Mouse (Mus musculus) heart, embryonic 13.5 days (tissue): ENCODE data around the gene Lce1c. TPM values are rescaled to one million over a fixed set of nuclear protein-coding genes. Genes with fewer than 3 reads are reported as not detected.
"Not testable (repeated sequence)": the region's sequence is repeated elsewhere in the genome, so short reads cannot be mapped to it uniquely, and the experiment has no call there.

ENCODE experiments used
- ATAC-seq: fragments of 200-750 bp; cut with Nextera tagmentation; 2 replicates; pipeline ENCODE4 v1.8.0; 2017; ENCODE audit warnings: moderate TSS enrichment; ENCODE audit not compliant: insufficient number of reproducible peaks, low FRiP score, low TSS enrichment; ENCODE audit errors: extremely low read depth
- H3K27ac ChIP-seq: fragments of 300-500 bp; sonication (generic); replicated peaks from 2 replicates; pipeline ENCODE4 v1.5.1; 2015; ENCODE audit warnings: moderate library complexity, mild to moderate bottlenecking, inconsistent platforms
- H3K27me3 ChIP-seq: fragments of 300-500 bp; sonication (generic); replicated peaks from 2 replicates; pipeline ENCODE4 v1.6.1; 2015; ENCODE audit warnings: mild to moderate bottlenecking, inconsistent platforms
- H3K36me3 ChIP-seq: fragments of 300-500 bp; sonication (generic); 2 replicates; pipeline ENCODE4 v1.6.1; 2015; ENCODE audit warnings: mild to moderate bottlenecking, inconsistent platforms
- H3K4me1 ChIP-seq: fragments of 300-500 bp; sonication (generic); 2 replicates; pipeline ENCODE4 v1.6.1; 2015; ENCODE audit warnings: inconsistent platforms
- H3K4me2 ChIP-seq: fragments of 300-500 bp; sonication (generic); 2 replicates; pipeline ENCODE4 v1.6.1; 2015; ENCODE audit warnings: inconsistent platforms, mild to moderate bottlenecking, moderate library complexity
- H3K4me3 ChIP-seq: fragments of 300-500 bp; sonication (generic); 2 replicates; pipeline ENCODE4 v1.5.1; 2015; ENCODE audit warnings: moderate library complexity, mild to moderate bottlenecking, inconsistent platforms
- H3K9ac ChIP-seq: fragments of 300-500 bp; sonication (generic); 2 replicates; pipeline ENCODE4 v1.6.1; 2015; ENCODE audit warnings: inconsistent platforms, mild to moderate bottlenecking, moderate library complexity
- H3K9me3 ChIP-seq: fragments of 300-500 bp; sonication (generic); 2 replicates; pipeline ENCODE4 v1.6.1; 2016; ENCODE audit warnings: inconsistent platforms
- WGBS: fragments of 180-500 bp; shearing (Covaris S2); methylation state at CpG from one replicate; pipeline ENCODE4 v1.1.7; 2015; ENCODE audit warnings: mixed read lengths; 5-methylcytosine and 5-hydroxymethylcytosine counted together
- polyA plus RNA-seq: library from polyadenylated mRNA; unstranded; fragments of >200 nt; fragmentation: Nextera tagmentation; extraction: Ambion mirVana; gene quantifications from 2 replicates; pipeline ENCODE4 v1.2.1, GENCODE M21; 2015

Gene Lce1c
- not detected in 2 replicates for polyA plus RNA-seq

DNA sequence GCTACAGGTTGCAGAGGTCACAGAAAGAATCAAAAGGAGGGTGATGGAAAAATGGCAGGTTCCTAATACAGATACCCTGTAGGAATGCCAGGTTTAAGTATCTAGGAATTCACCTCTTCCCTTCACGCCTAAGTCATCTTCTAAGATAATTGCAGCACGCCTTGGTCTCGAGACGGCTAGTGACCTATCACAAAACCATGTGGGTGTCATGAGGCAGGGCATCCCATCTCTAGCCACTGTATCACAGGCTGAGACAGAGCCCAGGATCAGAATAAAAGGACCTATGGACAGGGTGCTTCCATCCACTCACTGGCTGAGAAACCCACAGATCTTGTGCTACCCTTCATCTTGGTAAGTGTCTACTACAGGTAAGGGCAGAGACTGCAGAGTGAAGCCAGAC is at the start of gene Lce1c:
TSS of gene Lce1c (plus strand) at position 301 of the 400 bp plus-strand sequence.
- Histone ChIP-seq H3K9me3 (no peaks in the 10 kb centered on the region), H3K27ac (no peak within 1 kb of the TSS), H3K4me2 (no peak within 1 kb of the TSS), H3K9ac (no peak within 1 kb of the TSS), H3K27me3 (no peaks in the 10 kb centered on the region), H3K4me1 (no peaks in the 10 kb centered on the region), H3K36me3 (no peaks in the 10 kb centered on the region), H3K4me3 (no peak within 1 kb of the TSS)
- no peak for ATAC-seq
- 86% methylated on average over 4 of the region's 4 CpGs for WGBS

DNA sequence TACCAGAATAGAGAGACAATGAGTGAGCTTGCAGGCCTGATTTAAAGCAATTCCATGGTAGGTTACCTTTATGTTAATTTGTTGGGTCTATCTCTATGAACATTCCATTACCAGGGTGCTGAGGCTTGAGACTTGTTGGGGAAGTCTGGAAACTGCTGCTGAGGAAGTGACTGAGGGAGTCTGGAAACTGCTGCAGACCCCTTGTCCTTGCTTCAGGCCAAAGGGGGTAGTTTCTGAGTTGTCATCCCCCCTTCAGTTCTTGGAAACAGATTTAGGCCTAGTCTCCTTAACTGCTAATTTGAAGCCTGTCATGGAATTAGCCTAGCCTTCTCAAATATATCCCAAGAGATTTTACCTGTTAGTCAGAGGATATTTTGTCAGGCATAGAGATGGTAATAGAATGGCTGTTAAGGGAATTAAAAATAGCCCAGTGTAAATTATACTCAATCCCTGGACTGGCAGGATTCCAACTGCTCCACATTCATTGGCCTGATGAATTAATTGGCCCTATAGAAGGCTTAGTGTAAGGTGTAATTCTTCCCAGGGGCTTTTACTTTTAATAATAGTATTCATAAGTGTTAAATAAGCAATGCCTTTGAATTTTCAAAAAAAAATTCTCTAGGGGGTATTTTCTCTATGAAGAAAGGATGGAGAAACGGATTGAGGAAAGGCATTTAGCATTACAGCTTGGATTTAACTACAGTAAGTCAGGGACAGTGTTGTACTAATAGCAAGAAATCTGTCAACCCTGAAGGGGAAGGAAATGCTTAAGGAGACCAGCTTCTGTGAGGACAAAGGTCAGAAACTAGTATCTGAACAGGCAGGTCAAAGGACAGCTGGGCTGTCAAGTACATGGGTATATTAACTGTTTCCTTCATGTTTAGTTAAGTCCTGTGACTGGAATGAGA is 41.0 kb upstream of the Lce1c start:
- Histone ChIP-seq H3K36me3 (no peaks in the 10 kb centered on the region), H3K9me3 (no peaks in the 10 kb centered on the region), H3K27ac (no peak overlapping the region), H3K4me2 (no peak overlapping the region), H3K4me1 (no peaks in the 10 kb centered on the region), H3K4me3 (no peak overlapping the region), H3K9ac (no peak overlapping the region), H3K27me3 (no peaks in the 10 kb centered on the region)
- WGBS = 45% methylated on average over 1 of the region's 1 CpGs
- ATAC-seq = no peak

DNA sequence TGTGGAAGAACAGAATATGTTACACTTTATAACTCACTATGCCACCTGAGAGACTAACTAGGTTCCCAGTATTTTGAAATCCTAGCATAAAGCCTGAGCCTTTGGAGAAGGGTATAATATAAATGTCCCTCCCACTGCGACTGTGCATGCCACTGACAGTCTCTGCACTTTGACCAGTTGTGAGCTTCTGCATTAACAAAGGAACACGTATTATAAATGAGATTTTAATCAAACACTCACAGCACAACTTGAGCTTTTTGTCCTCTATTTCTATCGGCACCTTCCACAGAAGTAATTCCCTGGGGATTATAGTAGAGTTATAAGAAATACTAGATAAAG is 40.4 kb upstream of the Lce1c start:
- Histone ChIP-seq H3K36me3 (no peaks in the 10 kb centered on the region), H3K4me1 (no peaks in the 10 kb centered on the region), H3K4me2 (no peak overlapping the region), H3K9me3 (no peaks in the 10 kb centered on the region), H3K27ac (no peak overlapping the region), H3K4me3 (no peak overlapping the region), H3K9ac (no peak overlapping the region), H3K27me3 (no peaks in the 10 kb centered on the region)
- WGBS = 71% methylated on average over 3 of the region's 3 CpGs
- no peak for ATAC-seq

DNA sequence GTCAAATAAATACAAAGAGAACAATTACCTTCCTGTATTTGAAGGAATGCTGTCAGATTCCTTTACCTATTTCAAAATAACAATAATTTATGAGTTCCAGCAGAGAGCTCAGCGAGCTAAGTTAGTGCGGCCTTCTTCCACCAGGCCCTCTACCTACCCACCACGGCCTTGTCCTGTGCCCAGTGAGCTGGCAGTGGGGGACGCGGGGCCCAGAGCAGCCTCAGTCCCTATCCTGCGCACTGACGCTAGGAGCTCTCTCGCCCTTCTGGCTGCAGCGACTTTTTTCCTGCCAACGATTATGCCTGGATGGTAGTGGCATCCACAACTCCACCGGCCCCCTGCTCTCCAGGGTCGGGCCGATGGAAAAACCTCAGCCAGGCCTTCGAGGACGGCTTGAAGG is 39.2 kb upstream of the Lce1c start:
- no peak overlapping the region for H3K27ac ChIP-seq
- H3K36me3 ChIP-seq = no peaks in the 10 kb centered on the region
- ATAC-seq = no peak
- no peaks in the 10 kb centered on the region for H3K4me1 ChIP-seq
- no peak overlapping the region for H3K4me3 ChIP-seq
- H3K9ac ChIP-seq = no peak overlapping the region
- 90% methylated on average over 15 of the region's 15 CpGs for WGBS
- H3K9me3 ChIP-seq = no peaks in the 10 kb centered on the region
- no peak overlapping the region for H3K4me2 ChIP-seq
- H3K27me3 ChIP-seq = no peaks in the 10 kb centered on the region

DNA sequence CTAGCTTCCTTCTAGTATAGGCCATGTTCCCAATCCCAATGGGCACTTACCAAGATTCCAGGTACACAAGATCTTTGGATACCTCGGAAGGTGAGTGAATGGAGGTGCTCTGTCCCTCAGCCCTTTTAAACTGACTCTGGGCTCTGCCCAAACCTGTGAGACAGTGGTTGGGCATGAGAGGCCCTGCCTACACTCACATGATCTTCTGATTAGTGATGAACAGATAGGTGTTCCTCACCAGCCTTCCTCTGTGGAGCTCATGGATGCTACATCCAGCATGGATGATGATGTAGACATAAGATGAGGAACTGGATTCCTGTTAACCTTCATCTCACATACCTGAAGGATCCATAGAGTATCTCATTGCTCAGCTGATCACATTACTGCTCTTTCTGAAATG is 30.8 kb upstream of the Lce1c start, which contains the start of gene Lce1a1:
TSS of gene Lce1a1 (minus strand) at position 101 of the 400 bp plus-strand sequence.
- no peak for ATAC-seq
- H3K4me2 ChIP-seq = no peak within 1 kb of the TSS
- no peak within 1 kb of the TSS for H3K4me3 ChIP-seq
- H3K9ac ChIP-seq = no peak within 1 kb of the TSS
- no peaks in the 10 kb centered on the region for H3K9me3 ChIP-seq
- no peaks in the 10 kb centered on the region for H3K27me3 ChIP-seq
- H3K36me3 ChIP-seq = no peaks in the 10 kb centered on the region
- H3K4me1 ChIP-seq = no peaks in the 10 kb centered on the region
- no peak within 1 kb of the TSS for H3K27ac ChIP-seq
- WGBS = 82% methylated on average over 1 of the region's 1 CpGs

DNA sequence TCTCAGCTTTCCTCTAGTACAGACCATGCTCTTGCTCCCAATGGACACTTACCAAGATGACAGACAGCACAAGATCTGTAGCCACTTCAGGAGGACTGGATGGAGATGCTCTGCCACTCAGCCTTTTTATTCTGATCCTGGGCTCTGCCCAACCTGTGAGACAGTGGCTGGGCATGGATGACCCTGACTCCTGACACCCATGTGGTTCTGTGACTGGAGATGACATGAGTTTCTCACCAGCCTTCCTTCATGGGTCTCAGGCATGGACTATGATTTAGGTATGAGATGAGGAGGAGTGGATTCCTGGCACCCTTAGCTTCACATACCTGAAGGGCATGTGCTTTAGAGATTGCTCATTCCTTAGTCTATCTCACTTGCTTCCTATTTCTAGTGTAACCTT is 22.2 kb upstream of the Lce1c start, which contains the start of gene Lce1b:
TSS of gene Lce1b (minus strand) at position 101 of the 400 bp plus-strand sequence.
- Histone ChIP-seq H3K4me3 (no peak within 1 kb of the TSS), H3K27me3 (no peaks in the 10 kb centered on the region), H3K36me3 (no peaks in the 10 kb centered on the region), H3K4me2 (no peak within 1 kb of the TSS), H3K9me3 (no peaks in the 10 kb centered on the region), H3K4me1 (no peaks in the 10 kb centered on the region), H3K27ac (no peak within 1 kb of the TSS), H3K9ac (no peak within 1 kb of the TSS)
- ATAC-seq = no peak

DNA sequence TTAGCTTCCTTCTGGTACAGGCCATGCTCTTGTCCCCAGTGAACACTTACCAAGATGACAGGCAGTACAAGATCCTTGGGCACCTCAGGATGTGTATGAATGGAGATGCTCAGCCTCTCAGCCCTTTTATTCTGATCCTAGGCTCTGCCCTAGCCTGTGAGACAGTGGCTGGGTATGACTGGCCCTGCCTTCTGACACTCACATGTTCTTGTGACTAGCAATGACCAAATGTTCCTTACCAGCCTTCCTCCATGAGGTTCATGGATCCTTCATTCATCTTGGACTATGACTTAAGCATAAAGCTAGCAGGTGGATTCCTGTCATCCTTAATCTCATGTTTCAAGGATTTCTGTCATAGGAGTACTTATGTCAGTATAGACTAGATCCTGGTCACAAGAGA is 8.8 kb upstream of the Lce1c start, which contains the start of gene Lce1a2:
TSS of gene Lce1a2 (minus strand) at position 101 of the 400 bp plus-strand sequence.
- ATAC-seq = no peak
- no peak within 1 kb of the TSS for H3K27ac ChIP-seq
- no peak within 1 kb of the TSS for H3K4me3 ChIP-seq

DNA sequence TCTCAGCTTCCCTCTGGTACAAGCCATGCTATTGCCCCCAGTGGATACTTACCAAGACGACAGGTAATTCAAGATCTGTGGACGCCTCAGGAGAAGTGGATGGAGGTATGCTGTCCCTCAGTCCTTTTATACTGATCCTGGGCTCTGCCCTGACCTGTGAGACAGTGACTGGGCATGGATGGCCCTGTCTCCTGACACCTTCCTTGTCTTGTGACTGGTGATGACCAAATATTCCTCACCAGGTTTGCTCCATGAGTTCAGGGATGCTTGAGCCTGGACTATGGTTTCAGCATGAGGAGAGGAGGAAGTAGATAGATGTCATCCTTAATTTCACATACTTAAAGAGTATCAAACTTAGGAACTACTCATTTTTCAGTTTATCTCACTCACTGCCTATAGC is 8.1 kb downstream of the Lce1c start, which contains the start of gene Lce1d:
TSS of gene Lce1d (minus strand) at position 101 of the 400 bp plus-strand sequence.
- H3K9me3 ChIP-seq = no peaks in the 10 kb centered on the region
- ATAC-seq = no peak
- WGBS = 52% methylated on average over 2 of the region's 2 CpGs

More for the DNA sequence above, 8.8 kb upstream of the Lce1c start, which contains the start of gene Lce1a2:
- Histone ChIP-seq H3K9ac (no peak within 1 kb of the TSS), H3K36me3 (no peaks in the 10 kb centered on the region), H3K4me2 (no peak within 1 kb of the TSS), H3K4me1 (no peaks in the 10 kb centered on the region), H3K9me3 (no peaks in the 10 kb centered on the region), H3K27me3 (no peaks in the 10 kb centered on the region)

DNA sequence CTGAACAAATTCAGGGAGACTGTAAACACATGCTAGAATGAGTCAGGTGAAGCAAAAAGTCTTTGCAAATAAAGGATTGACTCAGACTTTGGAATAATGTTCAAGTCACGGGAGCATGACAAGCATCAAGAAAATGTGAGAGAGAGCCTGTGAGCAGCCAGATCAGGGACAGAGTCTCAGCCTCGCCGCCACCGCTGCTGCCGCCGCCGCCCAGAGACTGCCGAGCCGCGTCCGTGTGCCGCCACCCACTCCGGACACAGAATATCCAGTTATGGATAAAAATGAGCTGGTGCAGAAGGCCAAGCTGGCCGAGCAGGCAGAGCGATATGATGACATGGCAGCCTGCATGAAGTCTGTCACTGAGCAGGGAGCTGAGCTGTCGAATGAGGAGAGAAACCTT is 10.1 kb downstream of the Lce1c start:
- not testable (repeated sequence) for H3K27ac ChIP-seq, ATAC-seq, H3K9ac ChIP-seq, H3K4me3 ChIP-seq, H3K4me1 ChIP-seq, H3K36me3 ChIP-seq, H3K27me3 ChIP-seq, H3K9me3 ChIP-seq
- H3K4me2 ChIP-seq = peak overlapping the region; percentile 31
- WGBS = 57% methylated on average over 16 of the region's 16 CpGs

More for the DNA sequence above, 8.1 kb downstream of the Lce1c start, which contains the start of gene Lce1d:
- no peaks in the 10 kb centered on the region for H3K36me3 ChIP-seq
- H3K27me3 ChIP-seq = no peaks in the 10 kb centered on the region
- H3K9ac ChIP-seq = no peak within 1 kb of the TSS
- H3K27ac ChIP-seq = no peak within 1 kb of the TSS
- no peak within 1 kb of the TSS for H3K4me3 ChIP-seq
- H3K4me2 ChIP-seq = no peak within 1 kb of the TSS
- no peaks in the 10 kb centered on the region for H3K4me1 ChIP-seq

DNA sequence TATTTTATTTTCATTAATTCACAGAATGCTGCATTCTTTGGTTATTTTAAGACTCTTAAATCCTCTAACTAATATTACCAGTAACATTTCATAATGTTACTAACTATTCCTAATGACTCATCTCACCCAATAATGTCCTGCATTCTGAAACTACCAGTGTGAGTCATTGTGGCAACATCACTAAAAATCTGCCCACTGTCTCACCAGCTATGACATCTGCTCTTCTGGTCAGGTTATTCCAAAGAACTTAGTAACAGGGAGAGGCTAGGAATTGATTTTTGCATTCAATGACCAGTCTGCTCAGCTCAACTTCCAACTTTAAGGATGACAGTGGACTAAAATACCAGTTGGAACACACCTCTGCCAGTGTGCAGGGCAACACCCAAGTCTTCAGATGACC is 12.6 kb downstream of the Lce1c start:
- H3K36me3 ChIP-seq = no peaks in the 10 kb centered on the region
- no peak overlapping the region for H3K9ac ChIP-seq
- H3K27ac ChIP-seq = no peak overlapping the region
- no peak overlapping the region for H3K4me3 ChIP-seq
- H3K4me1 ChIP-seq = no peaks in the 10 kb centered on the region
- H3K27me3 ChIP-seq = no peaks in the 10 kb centered on the region
- H3K9me3 ChIP-seq = no peaks in the 10 kb centered on the region
- ATAC-seq = no peak
- H3K4me2 ChIP-seq = no peak overlapping the region

DNA sequence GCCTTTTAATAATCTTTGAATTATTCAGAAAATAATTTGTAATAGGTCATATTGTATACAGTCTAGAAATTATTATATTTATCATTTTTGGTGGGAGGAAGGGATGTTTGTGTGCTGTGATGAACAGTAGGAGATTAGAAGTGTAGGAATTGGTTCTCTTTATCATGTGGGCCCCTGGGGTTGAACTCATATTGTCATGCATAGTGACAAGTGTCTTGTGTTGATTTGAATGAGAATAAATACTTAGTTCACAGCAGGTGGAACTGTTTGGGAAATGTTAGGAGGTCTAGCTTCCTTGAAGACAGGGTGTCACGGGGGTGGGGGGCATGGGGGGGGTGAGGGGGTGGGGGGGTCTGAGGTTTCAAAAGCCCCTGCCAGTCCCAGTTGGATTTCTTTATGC is 15.6 kb downstream of the Lce1c start:
- H3K27me3 ChIP-seq = no peaks in the 10 kb centered on the region
- no peak overlapping the region for H3K27ac ChIP-seq
- H3K9ac ChIP-seq = no peak overlapping the region
- no peak overlapping the region for H3K4me2 ChIP-seq
- no peak overlapping the region for H3K4me3 ChIP-seq
- ATAC-seq = no peak
- WGBS = 25% methylated on average over 1 of the region's 1 CpGs
- no peaks in the 10 kb centered on the region for H3K36me3 ChIP-seq
- no peaks in the 10 kb centered on the region for H3K4me1 ChIP-seq
- H3K9me3 ChIP-seq = no peaks in the 10 kb centered on the region

DNA sequence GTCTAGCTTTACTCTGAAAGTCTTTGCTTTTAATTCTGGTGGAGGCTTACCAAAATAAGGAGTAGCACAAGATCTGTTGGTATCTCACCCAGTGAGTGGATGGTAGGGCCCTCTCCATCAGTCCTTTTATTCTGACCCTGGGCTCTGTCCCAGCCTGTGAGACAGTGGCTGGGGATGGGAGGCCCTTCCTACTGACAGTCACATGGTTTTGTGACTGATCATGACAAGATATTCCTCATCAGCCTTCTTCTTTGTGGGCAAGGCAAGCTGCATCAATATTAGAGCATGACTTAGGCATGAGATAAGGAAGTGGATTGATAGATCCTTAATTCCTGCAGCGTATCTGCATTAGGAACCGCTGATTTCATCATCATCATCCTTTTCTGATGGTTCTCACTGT is 29.9 kb downstream of the Lce1c start, which contains the start of gene Lce1e:
TSS of gene Lce1e (minus strand) at position 101 of the 400 bp plus-strand sequence.
- 76% methylated on average over 2 of the region's 2 CpGs for WGBS
- Histone ChIP-seq H3K9me3 (no peaks in the 10 kb centered on the region), H3K4me3 (no peak within 1 kb of the TSS), H3K27ac (no peak within 1 kb of the TSS), H3K4me1 (no peaks in the 10 kb centered on the region), H3K36me3 (no peaks in the 10 kb centered on the region), H3K9ac (no peak within 1 kb of the TSS), H3K27me3 (no peaks in the 10 kb centered on the region), H3K4me2 (no peak within 1 kb of the TSS)
- ATAC-seq = no peak
